Mouse (Mus musculus) monocyte, adult 2 months (primary cell): Measurements from ENCODE around the gene Naip5.
A peak's percentile ranks its signal among the peaks of the same experiment; 100 is the strongest.
"Not testable (repeated sequence)": the region's sequence is repeated elsewhere in the genome, so short reads cannot be mapped to it uniquely, and the experiment has no call there.

Source experiments
- DNase-seq, 2 experiments: peaks; one replicate each; pipeline ENCODE4 v3.0.0; 2022; ENCODE audit warnings: low spot score in 2 of 2, low read depth in 1 of 2

Naip5 gene

DNA sequence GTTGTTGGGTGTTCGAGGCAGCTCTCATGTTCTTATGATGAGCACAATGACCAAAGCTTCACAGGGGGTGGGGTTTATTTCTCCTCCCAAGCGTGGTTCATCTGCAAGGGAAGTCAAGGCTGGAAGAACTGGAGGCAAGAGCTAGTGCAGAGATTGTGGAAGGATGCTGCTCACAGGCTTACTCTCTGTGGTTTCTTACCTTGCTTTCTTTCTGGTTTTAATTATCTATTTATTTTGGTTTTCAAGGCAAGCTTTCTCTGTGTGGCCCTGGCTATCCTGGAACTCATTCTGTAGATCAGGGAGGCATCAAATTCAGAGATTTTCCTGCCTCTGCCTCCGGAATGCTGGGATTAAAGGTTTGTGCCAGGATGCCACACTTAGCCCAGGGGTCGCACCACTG is at the start of gene Naip5:
Gene Naip5 (minus strand): TSS at position 101 of the 400 bp plus-strand sequence.
- not testable (repeated sequence) for DNase-seq

DNA sequence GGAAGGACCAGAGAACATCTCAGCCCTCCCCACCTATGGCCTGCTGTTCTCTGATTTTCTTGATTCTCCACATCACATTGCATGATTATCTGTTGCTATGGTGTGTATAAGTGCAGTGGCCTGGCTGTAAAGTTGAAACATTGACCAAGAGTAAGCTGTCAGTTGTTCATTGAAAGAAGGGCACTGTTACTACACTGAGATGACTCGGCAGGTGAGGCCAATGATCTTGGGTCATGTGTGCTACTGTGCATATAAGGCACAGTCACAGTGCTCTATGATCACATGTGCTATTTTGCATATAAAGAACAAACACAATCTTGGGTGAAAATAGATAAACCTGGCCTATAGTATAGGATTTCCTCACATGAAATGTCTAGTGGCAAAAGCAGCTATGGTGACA is 38.5 kb upstream of the Naip5 start:
- DNase-seq = no peak

DNA sequence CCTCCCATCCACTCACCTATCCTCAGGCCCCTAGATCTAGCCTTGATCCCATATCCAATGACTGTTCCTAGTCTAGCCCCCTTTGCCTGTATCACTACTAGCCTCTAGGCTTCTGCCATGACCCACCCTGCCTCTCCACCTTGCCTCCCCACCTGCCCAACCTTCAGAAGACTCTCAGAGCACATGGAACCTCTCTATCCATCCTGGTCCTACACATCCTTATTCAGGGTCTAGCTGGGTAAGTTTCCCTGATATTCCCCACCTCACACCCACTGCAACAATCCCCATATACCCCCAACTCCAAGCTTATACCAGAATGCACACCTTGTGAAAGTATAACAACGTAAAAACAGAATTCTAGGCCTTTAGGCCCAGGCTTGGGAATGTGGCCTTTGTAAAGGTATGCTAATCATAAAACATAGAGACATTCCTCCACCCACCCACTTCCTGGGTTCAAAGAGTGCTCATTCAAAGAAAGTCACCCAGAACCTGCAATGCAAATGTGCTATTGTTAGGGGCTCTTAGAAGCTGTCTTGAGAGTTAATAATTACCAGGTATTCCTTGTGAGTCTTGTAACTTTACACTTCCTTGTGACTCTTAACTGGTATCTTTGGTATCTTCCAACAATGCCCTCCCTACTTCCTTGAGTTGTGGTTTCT is 25.5 kb upstream of the Naip5 start:
- not testable (repeated sequence) for DNase-seq

DNA sequence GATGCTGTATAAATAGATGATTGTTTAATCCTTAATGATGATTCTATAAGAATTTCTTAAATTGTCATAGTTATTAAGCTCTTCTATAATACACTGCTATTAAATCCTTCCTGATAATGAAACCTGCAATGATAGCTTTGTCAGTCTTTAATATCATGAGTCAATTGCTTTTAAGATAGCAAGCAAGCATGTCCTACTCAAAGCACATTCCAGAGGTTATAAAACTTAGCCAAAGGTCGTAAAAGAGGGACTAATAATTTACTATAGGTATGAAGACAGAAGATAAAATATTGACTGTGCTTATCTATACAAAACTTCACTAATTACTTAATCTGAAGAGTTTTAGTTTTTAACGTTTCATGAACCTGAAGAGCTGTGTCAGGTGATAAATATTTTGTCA is 10.9 kb upstream of the Naip5 start:
- DNase-seq = not testable (repeated sequence)

DNA sequence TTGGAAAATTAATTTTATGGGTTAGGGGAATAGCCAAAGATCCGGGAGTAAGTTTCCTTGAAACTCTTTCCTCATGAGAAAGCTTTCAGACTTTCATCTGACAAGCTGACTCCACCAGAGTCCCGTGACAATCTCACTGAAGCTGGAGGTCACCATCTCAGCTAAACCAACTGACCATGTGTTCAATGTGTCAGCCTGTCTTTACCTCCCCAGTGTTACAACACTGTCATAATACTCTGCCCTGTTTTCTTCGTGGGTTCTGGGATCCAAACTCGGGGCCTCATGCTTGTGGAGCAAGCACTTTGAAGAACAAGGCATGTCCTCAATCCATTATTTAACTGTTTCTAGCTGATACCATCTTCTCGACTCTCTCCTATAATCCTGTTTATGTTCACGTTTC is 9.8 kb upstream of the Naip5 start:
- not testable (repeated sequence) for DNase-seq

DNA sequence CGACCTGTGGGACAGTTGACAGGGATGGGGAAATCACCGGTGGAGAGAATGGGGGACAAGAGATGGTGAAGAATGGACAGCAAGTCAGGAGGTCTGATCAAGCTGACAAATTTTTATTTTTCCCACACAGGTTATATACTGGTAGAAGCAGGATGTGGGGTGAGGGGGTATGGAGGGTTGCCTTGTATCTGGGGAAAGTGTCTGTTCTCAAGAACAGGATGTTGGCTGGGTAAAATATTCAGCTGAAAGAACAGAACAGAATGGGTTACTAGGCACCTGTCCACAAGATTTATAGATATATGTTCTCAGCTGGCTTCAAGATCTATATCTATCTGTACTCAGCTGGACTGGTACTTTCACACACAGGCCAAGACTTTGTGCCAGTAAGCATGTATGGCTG is 5.8 kb upstream of the Naip5 start:
- DNase-seq = not testable (repeated sequence)

DNA sequence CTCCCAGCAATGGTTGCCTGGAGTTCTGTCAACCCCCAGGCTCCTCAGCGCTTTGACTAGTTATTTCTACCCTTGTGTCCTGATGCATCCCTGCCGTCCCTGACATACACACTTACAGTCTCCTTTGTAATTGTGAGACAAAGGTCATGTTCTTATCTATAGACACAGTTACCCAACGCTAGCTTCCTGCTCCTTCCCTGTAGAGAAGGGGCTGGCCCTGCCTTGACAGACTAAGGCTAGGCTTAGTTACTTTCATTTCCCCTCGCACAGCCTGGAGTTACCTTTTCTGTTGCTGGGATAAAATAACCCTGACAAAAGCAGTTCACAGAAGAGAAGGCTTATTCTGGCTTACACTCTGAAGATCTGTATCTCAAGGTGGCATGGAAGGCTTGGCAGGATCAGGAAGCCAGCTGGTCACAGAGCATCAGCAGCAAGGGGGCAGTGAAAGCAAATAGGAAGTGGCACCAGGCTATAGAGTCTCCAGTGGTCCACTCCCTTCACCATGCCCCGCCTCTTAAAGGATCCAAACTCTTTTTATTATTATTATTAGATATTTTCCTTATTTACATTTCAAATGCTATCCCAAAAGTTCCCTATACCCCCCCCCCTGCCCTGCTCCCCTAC is 885 bp upstream of the Naip5 start:
- peak; percentile 9 to 10 for DNase-seq

DNA sequence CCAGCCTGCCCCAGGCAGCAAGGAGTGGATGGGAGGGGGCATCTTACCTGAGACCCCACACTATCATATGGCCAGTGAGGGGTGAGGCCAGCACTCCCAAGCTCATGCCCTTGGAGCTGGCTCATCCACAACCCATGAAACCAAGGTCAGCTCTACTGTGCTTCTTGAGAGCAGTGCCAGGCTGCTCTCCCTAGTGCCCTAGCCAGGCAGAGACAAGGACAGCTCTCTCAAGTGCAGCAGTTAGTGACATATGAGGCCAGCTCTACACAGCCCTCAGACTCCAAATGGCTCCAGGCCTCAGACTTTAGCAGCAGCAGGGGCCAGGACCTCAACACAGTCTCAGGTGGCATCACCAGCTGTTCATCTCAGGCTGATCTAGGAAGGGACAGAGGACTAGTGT is 2.4 kb downstream of the Naip5 start:
- no peak for DNase-seq

DNA sequence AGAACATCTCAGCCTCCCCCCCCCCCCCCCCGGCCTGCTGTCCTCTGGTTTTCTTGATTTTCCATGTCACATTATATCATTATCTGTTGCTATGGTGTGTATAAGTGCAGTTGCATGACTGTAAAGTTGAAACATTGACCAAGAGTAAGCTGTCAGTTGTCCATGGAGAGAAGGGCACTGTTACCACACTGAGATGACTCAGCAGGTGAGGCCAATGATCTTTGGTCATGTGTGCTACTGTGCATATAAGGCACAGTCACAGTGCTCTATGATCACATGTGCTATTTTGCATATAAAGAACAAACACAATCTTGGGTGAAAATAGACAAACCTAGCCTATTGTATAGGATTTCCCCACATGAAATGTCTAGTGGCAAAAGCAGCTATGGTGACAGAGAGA is 32.4 kb downstream of the Naip5 start:
- not testable (repeated sequence) for DNase-seq

DNA sequence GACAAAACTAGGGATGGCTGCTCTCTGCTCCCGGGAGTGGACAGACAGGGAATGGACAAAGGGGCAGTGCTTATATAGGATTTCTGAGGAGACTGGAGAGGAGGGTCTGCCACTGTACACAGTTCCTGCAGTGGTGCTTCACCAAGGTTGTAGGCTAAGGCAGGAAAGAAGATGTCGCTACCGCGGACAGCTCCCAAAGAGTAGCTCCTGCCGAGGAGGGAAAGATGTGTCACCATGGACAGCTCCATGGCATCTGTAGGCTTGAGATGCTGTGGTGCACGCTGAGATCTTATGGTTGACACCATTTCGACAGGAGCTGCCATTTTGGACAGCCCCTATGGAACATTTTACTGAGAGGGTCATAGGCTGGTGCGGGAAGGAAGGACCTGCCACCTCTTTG is 35.6 kb downstream of the Naip5 start:
- peak; percentile 8 to 19 for DNase-seq

DNA sequence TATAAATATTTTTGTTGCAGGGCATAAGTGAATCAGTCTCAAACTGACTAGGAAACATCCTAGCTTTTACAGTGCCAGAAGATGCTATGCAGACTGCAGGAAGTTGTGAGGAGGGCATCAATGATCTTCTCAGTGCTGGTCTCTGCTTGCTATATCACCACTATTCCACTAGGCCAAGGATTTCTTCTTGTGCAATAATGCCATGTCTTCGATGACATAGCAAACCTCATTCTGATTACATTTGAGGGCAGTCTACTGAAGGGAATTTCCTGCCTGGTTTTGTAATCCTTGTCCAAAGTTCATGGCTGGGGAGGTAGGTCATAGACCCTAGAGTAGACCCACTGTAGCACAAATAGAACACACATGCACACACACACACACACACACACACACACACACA is 42.8 kb downstream of the Naip5 start:
- DNase-seq = no peak

DNA sequence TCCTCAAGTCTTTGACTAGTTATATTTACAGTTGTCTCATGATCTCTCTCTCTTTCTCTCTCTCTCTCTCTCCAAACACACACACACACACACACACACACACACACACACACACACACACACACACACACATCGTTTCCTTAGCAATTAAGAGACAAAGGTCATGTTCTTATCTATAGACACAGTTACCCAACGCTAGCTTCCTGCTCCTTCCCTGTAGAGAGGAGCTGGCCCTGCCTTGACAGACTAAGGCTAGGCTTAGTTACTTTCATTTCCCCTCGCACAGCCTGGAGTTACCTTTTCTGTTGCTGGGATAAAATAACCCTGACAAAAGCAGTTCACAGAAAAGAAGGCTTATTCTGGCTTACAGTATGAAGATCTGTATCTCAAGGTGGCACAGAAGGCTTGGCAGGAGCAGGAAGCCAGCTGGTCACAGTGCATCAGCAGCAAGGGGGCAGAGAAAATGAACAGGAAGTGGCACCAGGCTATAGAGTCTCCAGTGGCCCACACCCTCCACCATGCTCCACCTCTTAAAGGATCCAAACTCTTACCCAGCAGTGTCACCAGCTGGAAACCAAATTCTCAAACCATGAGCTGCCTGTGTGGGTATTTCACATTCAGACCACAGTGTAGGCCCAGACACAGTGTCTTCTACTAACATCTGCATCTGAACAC is 44.3 kb downstream of the Naip5 start, which contains the start of gene Naip2:
Gene Naip2 (minus strand): TSS at position 434 of the 675 bp plus-strand sequence.
- peak in 1 of 2 experiments; percentile 28 for DNase-seq

DNA sequence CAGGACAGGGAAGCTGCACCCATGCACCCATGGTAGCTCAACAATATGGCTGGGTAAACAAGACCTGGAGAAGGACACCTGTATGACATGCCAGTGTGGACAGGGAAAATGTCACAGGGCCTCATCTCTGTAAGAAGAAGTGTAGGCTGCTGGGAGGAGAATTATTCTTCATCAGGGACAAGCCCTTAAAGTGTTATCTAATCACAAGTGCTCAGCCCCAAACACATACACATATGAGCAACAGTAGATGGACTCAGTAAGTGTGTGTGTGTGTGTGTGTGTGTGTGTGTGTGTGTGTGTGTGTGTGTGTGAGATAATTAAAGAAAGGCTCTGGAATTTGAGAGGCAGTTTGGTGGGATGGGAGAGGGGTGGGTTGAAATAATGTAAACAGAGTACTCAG is 45.3 kb downstream of the Naip5 start:
- no peak for DNase-seq

DNA sequence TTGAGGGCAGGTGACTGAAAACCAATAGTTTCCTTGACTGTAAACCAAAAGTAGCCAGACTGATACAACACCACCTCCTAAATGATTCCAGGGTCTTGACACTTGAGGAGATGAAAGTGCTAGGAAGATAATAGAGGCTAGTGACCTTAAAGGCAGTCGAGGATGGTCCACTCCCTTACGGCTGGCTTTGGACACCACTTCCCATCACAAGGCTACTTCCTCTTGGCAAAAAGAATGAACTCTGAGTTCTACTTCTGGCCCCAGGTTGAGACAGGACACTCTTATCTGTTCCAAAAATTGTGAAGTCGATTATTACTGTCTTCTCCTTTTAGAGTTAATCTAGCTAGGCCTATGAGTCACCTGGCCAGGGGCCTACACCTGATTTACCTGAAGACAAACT is 50.7 kb downstream of the Naip5 start:
- no peak for DNase-seq

DNA sequence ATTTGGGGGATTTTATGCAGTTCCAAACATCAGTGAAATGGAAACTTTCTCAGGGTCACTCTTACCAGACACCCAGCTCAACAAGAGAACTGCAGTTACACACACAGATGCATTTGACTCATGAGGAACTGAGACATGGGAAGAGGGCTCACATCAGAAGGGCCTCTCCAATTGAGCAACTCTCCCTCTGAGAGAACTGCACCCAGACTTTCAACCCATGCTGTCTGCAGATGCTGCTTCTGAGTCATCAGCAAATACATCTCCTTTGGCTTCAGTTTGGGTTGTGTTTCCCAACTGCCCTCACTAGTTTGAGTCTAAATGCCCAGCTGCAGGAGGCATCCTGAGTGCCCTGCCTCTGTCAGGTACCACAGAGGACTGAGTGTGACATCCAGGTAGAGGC is 63.0 kb downstream of the Naip5 start:
- peak; percentile 48 to 52 for DNase-seq

DNA sequence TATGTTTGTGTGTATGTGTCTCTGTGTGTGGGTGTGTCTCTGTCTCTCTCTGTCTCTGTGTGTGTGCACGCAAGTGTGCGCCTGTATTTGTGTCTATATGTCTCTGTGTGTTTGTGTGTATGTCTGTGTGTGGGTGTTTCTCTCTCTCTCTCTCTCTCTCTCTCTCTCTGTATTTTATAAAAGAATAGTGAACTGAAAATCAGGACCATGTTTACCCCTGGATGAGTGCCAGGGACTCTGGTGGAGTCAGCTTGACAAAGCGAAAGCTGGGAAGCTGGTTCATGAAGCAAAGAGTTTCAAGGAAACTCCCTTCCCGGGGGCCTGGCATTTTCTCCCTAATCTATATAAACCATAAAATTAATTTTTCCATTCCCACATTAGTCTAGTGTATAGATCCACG is 71.8 kb downstream of the Naip5 start:
- DNase-seq = not testable (repeated sequence)

DNA sequence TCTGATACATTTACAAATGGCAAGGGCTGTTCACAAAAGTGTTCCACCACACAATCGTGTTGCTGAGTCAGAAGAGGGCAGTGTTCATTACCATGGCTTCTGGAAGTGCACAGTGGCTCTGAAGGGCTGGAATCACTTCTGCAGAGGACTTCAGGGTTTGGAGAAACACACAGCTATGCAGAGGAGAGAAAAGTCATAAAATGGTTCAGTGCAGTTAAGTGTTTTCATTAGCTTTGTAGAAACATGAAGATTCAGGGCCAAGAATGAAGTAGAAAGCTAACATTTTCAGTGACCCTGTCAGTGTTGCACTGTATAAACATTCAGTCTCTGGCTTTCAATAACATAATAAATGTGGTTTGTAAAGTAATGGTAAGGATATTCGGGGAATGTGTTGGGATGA is 79.7 kb downstream of the Naip5 start:
- not testable (repeated sequence) for DNase-seq

DNA sequence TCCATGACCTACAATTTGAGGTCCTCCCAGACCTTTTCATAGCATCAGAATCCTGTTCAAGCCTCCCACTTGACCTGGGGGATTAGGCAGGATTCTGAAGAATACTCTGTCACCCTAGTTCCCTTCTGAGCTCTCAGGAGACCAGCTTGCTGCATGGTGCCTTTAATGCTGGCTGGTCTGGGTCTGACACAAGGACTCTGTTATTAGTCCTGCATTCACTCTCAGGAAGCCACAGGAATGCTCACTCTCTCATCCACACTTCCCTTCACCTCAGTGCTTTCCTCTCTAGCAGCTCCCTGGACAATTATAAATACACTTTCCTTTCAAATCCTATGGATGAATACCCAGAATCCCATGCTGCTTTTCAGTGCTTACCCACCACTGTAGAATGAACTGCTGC is 83.7 kb downstream of the Naip5 start:
- DNase-seq = not testable (repeated sequence)
